Mouse (Mus musculus): Measurements from ENCODE around the gene Trappc3l.

- no peak for TF ChIP-seq POLR2A (IDR thresholded peaks at IDR 0.05; ENCODE audit: extremely low read depth, insufficient read depth, low read length)
- no peak for TF ChIP-seq CTCF (IDR thresholded peaks at IDR 0.05; ENCODE audit: low read depth, low read length)
Measured at GRCm38 (mm10) chr10:34095964-34096363, 58.6 kb downstream of the Trappc3l start.
